24 mouse cellular contexts compared by ENCODE assay signal in genomic region chr7:25649839-25650238, GRCm38 (mm10). TPM values are rescaled to one million over a fixed set of nuclear protein-coding genes. Genes with fewer than 3 reads are reported as not detected.
DNase-seq lines count a peak whose midpoint lies in the region; ATAC-seq lines count a peak whose summit lies in the region.
"Had no signal": no experiment of that assay in that cellular context is flagged by ENCODE, and none has a peak within 500 bp of the region (broad histone marks: within the 10 kb centered on the region; RNA-seq: fewer than 3 reads in every experiment).

No protein-coding gene starts in this region.

- no peak overlapping the region for H3K4me3 ChIP-seq in kidney, embryonic 14.5 days (ENCODE audit: low read length)
- no peak overlapping the region for H3K4me3 ChIP-seq in forebrain, embryonic 14.5 days (ENCODE audit: low read depth, low read length)
- H3K4me3 ChIP-seq: gastrocnemius, adult 2 months; heart, adult 2 months; kidney, embryonic 15.5 days; left cerebral cortex, adult 2 months; megakaryocyte, embryonic 14.5 days had no signal

- 83% methylated on average over 5 of the region's 5 CpGs for WGBS in kidney, embryonic 14.5 days
- WGBS in forebrain, embryonic 14.5 days: 91% methylated on average over 5 of the region's 5 CpGs

- no peak overlapping the region for H3K27ac ChIP-seq in kidney, embryonic 14.5 days (ENCODE audit: low read depth, low read length)
- no peak overlapping the region for H3K27ac ChIP-seq in forebrain, embryonic 14.5 days (ENCODE audit: low read depth, low read length)
- H3K27ac ChIP-seq: gastrocnemius, adult 2 months; heart, adult 2 months; kidney, embryonic 15.5 days; left cerebral cortex, adult 2 months; liver, embryonic 14.5 days had no signal

- no peaks in the 10 kb centered on the region for H3K27me3 ChIP-seq in kidney, embryonic 14.5 days (ENCODE audit: control insufficient read depth, insufficient read depth, low read length)
- no peaks in the 10 kb centered on the region for H3K27me3 ChIP-seq in forebrain, embryonic 14.5 days (replicated peaks; ENCODE audit: control insufficient read depth, insufficient read depth, low read length)
- H3K27me3 ChIP-seq: kidney, embryonic 15.5 days had no signal

- no peaks in the 10 kb centered on the region for H3K4me1 ChIP-seq in kidney, embryonic 14.5 days (ENCODE audit: control insufficient read depth, insufficient read depth, low read length)
- H3K4me1 ChIP-seq in forebrain, embryonic 14.5 days (ENCODE audit: control insufficient read depth, insufficient read depth, low read length): no peaks in the 10 kb centered on the region

- H3K36me3 ChIP-seq in kidney, embryonic 14.5 days (ENCODE audit: control insufficient read depth, insufficient read depth, low read length): no peaks in the 10 kb centered on the region; the same call in 1 of the 2 replicates
- no peaks in the 10 kb centered on the region for H3K36me3 ChIP-seq in forebrain, embryonic 14.5 days (ENCODE audit: control insufficient read depth, insufficient read depth, low read length)
- H3K36me3 ChIP-seq: kidney, embryonic 15.5 days had no signal

- H3K4me2 ChIP-seq in kidney, embryonic 14.5 days (replicated peaks; ENCODE audit: low read depth, low read length): no peak overlapping the region
- H3K4me2 ChIP-seq in forebrain, embryonic 14.5 days (ENCODE audit: low read length): no peak overlapping the region
- H3K4me2 ChIP-seq: kidney, embryonic 15.5 days had no signal

- ATAC-seq in megakaryocyte, adult 5-6 weeks (ENCODE audit: poor library complexity, severe bottlenecking): peak; percentile 48
- no peak for ATAC-seq in kidney, embryonic 14.5 days (ENCODE audit: low FRiP score, low TSS enrichment)
- ATAC-seq in forebrain, embryonic 14.5 days: no peak
- ATAC-seq: activated CD4-positive, CD25-positive, alpha-beta regulatory T cell, adult 4 months; midbrain, embryonic 16.5 days had no signal

- H3K9me3 ChIP-seq in kidney, embryonic 14.5 days (ENCODE audit: control insufficient read depth, low read length): no peaks in the 10 kb centered on the region
- no peaks in the 10 kb centered on the region for H3K9me3 ChIP-seq in forebrain, embryonic 14.5 days (replicated peaks; ENCODE audit: control insufficient read depth, low read length)
- H3K9me3 ChIP-seq: kidney, embryonic 15.5 days; megakaryocyte, embryonic 14.5 days had no signal

- peak; percentile 34 for DNase-seq in lung, postnatal 25 days (ENCODE audit: low spot score)
- no peak for DNase-seq in lung, postnatal 14 days
- DNase-seq in adipocyte (ENCODE audit: low spot score): peak; percentile 36
- DNase-seq in gonadal fat pad, adult 2 months (ENCODE audit: low read depth): peak; percentile 91
- no peak for DNase-seq in testis, postnatal 14 days (ENCODE audit: low spot score)
- DNase-seq in forebrain, embryonic 14.5 days (ENCODE audit: low spot score): no peak
- DNase-seq: adrenal gland, postnatal 25 days; cerebellum, adult 2 months; cerebellum, postnatal 36 days; gastrocnemius, adult 2 months; heart, adult 2 months; heart, postnatal 10 days; kidney, postnatal 4 days; layer of hippocampus, adult 9-11 months; left cerebral cortex, postnatal 4 days; right cerebral cortex, postnatal 25 days had no signal

- no peak overlapping the region for H3K9ac ChIP-seq in kidney, embryonic 14.5 days (ENCODE audit: low read depth, low read length)
- no peak overlapping the region for H3K9ac ChIP-seq in forebrain, embryonic 14.5 days (ENCODE audit: low read length)
- H3K9ac ChIP-seq: kidney, embryonic 15.5 days; liver, embryonic 14.5 days had no signal

RNA-seq across cellular contexts. Expression of gene Bckdha, which starts 8.9 kb away (rescaled TPM):
- polyA plus RNA-seq in gonadal fat pad, adult 2 months (2012; rRNA removed): 199 and 232 TPM in 2 replicates
- total RNA-seq in megakaryocyte, adult 5-6 weeks (2015): 40.4 TPM in 2 replicates
- 39.9 and 50.1 TPM in 2 replicates for total RNA-seq in megakaryocyte, adult 5-6 weeks (2017)
- polyA plus RNA-seq in kidney, embryonic 14.5 days (2014; fragmentation: Nextera tagmentation; extraction: Ambion mirVana): 60.6 and 69.6 TPM in 2 replicates
- polyA plus RNA-seq in forebrain, embryonic 14.5 days (2014; fragmentation: Nextera tagmentation; extraction: Ambion mirVana): 65.1 and 69.7 TPM in 2 replicates

RNA-seq across cellular contexts. Expression of gene Exosc5, which starts 9.1 kb away (rescaled TPM):
- polyA plus RNA-seq in gonadal fat pad, adult 2 months (2012; rRNA removed): 54.8 and 66.2 TPM in 2 replicates
- total RNA-seq in megakaryocyte, adult 5-6 weeks (2015): 31.5 and 33.7 TPM in 2 replicates
- 19.4 and 20.9 TPM in 2 replicates for total RNA-seq in megakaryocyte, adult 5-6 weeks (2017)
- 93.5 and 98.8 TPM in 2 replicates for polyA plus RNA-seq in kidney, embryonic 14.5 days (2014; fragmentation: Nextera tagmentation; extraction: Ambion mirVana)
- 49.4 and 53.9 TPM in 2 replicates for polyA plus RNA-seq in forebrain, embryonic 14.5 days (2014; fragmentation: Nextera tagmentation; extraction: Ambion mirVana)

RNA-seq across cellular contexts. Expression of gene B3gnt8, which starts 23.4 kb away (rescaled TPM):
- 13.8 and 15.5 TPM in 2 replicates for polyA plus RNA-seq in gonadal fat pad, adult 2 months (2012; rRNA removed)
- 18.3 and 18.4 TPM in 2 replicates for total RNA-seq in megakaryocyte, adult 5-6 weeks (2015)
- total RNA-seq in megakaryocyte, adult 5-6 weeks (2017): 27.0 and 34.3 TPM in 2 replicates
- 4.5 and 5.2 TPM in 2 replicates for polyA plus RNA-seq in kidney, embryonic 14.5 days (2014; fragmentation: Nextera tagmentation; extraction: Ambion mirVana)
- polyA plus RNA-seq in forebrain, embryonic 14.5 days (2014; fragmentation: Nextera tagmentation; extraction: Ambion mirVana): 0.43 and 0.58 TPM in 2 replicates

RNA-seq across cellular contexts. Expression of gene Tmem91, which starts 25.1 kb away (rescaled TPM):
- 3.5 and 4.1 TPM in 2 replicates for polyA plus RNA-seq in gonadal fat pad, adult 2 months (2012; rRNA removed)
- total RNA-seq in megakaryocyte, adult 5-6 weeks (2015): 0.68 and 0.91 TPM in 2 replicates
- total RNA-seq in megakaryocyte, adult 5-6 weeks (2017): not detected in 2 replicates
- polyA plus RNA-seq in kidney, embryonic 14.5 days (2014; fragmentation: Nextera tagmentation; extraction: Ambion mirVana): 1.8 and 2.5 TPM in 2 replicates
- polyA plus RNA-seq in forebrain, embryonic 14.5 days (2014; fragmentation: Nextera tagmentation; extraction: Ambion mirVana): 11.1 and 16.4 TPM in 2 replicates
- total RNA-seq: adrenal gland, postnatal 25 days; gastrocnemius, adult 2 months; heart, adult 2 months; heart, postnatal 10 days had no signal
- polyA plus RNA-seq: heart, adult 2 months had no signal

RNA-seq across cellular contexts. Expression of gene Dmac2, which starts 30.6 kb away (rescaled TPM):
- 28.5 and 28.9 TPM in 2 replicates for polyA plus RNA-seq in gonadal fat pad, adult 2 months (2012; rRNA removed)
- total RNA-seq in megakaryocyte, adult 5-6 weeks (2015): 18.7 and 19.8 TPM in 2 replicates
- 29.5 and 36.7 TPM in 2 replicates for total RNA-seq in megakaryocyte, adult 5-6 weeks (2017)
- polyA plus RNA-seq in kidney, embryonic 14.5 days (2014; fragmentation: Nextera tagmentation; extraction: Ambion mirVana): 41.0 and 50.2 TPM in 2 replicates
- 29.9 and 36.0 TPM in 2 replicates for polyA plus RNA-seq in forebrain, embryonic 14.5 days (2014; fragmentation: Nextera tagmentation; extraction: Ambion mirVana)

Comparison
In these comparisons a context has a peak if more than half of its experiments do, and no peak if none do; other contexts are left out.
1. DNase-seq: peak in lung, postnatal 25 days (single experiment), adipocyte (single experiment) and gonadal fat pad, adult 2 months (single experiment); none in lung, postnatal 14 days (single experiment), testis, postnatal 14 days (single experiment) and forebrain, embryonic 14.5 days (single experiment).